ENCODE assay signal across 9 mouse cellular contexts in the genomic region with DNA sequence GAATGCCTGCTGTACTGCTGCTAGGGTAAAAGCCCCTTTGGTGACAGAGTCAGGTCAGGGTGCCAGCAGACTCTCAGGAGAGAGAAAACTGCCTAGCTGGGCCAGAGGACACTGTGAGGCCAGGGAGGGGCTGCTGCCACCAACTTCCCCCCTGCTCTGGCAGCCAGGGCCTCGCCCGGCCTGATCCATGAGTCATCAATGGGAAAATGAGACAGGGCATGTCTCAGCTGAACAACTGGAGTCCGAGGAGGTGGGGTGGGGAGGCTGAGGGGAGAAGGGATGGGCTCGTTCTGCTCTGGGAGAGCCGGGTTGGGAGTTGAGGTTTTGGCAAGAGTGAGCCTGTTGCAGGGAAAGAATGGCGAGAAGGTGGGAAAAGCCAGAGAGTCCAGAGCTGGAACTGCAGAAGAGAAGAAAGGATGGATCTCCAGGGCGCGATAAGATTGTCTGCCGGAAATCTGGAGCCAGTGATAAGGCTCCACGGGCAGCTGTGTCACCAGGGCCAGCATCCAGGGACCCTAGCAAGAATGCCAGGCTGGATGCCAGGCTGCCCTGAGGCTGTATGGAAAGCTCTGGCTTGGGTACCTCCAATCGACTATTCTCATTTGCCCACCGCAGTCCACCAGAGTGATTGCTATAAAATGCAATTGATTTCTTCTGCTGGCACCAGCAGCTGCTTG. TPM values are rescaled to one million over a fixed set of nuclear protein-coding genes. Genes with fewer than 3 reads are reported as not detected.
DNase-seq lines count a peak whose midpoint lies in the region; ATAC-seq and TF ChIP-seq lines count a peak whose summit lies in the region.
"Had no signal": no experiment of that assay in that cellular context is flagged by ENCODE, and none has a peak within 500 bp of the region (broad histone marks: within the 10 kb centered on the region; RNA-seq: fewer than 3 reads in every experiment).

No protein-coding gene starts in this region.

- WGBS in neural tube, embryonic 14.5 days = 49% methylated on average over 12 of the region's 12 CpGs
- 39% methylated on average over 12 of the region's 12 CpGs for WGBS in neural tube, embryonic 15.5 days
- 40% methylated on average over 11 of the region's 12 CpGs for WGBS in hindbrain, embryonic 16.5 days
- 42% methylated on average over 12 of the region's 12 CpGs for WGBS in stomach, embryonic 16.5 days

- intact Hi-C loops in left cerebral cortex, postnatal 25 days (cut with DNase I) = no loop called here

- peaks cover 15% of the 10 kb centered on the region for H3K4me1 ChIP-seq in neural tube, embryonic 14.5 days (ENCODE audit: control insufficient read depth, insufficient read depth, low read length)
- H3K4me1 ChIP-seq in neural tube, embryonic 15.5 days = peaks cover 37% of the 10 kb centered on the region
- H3K4me1 ChIP-seq in embryonic fibroblast, embryonic 13.5 days (ENCODE audit: control insufficient read depth, insufficient read depth, low read length) = peaks cover 8% of the 10 kb centered on the region
- H3K4me1 ChIP-seq in hindbrain, embryonic 16.5 days (ENCODE audit: control insufficient read depth, insufficient read depth, low read depth, low read length) = peaks cover 25% of the 10 kb centered on the region
- H3K4me1 ChIP-seq in stomach, embryonic 16.5 days (ENCODE audit: control insufficient read depth, insufficient read depth, low read length) = peaks cover 36% of the 10 kb centered on the region

- TF ChIP-seq POLR2A in embryonic fibroblast, embryonic 13.5 days (IDR thresholded peaks at IDR 0.05; ENCODE audit: low read depth, low read length) = peak; percentile 35

- no peak overlapping the region for H3K4me3 ChIP-seq in neural tube, embryonic 14.5 days (ENCODE audit: low read depth, low read length)
- no peak overlapping the region for H3K4me3 ChIP-seq in neural tube, embryonic 15.5 days (replicated peaks)
- H3K4me3 ChIP-seq in embryonic fibroblast, embryonic 13.5 days (ENCODE audit: insufficient read depth, low read length) = 0 out of 2 replicates have a peak overlapping the region, but pooled peaks have one; percentile 3
- no peak overlapping the region for H3K4me3 ChIP-seq in hindbrain, embryonic 16.5 days (ENCODE audit: low read length)
- H3K4me3 ChIP-seq in stomach, embryonic 16.5 days (replicated peaks; ENCODE audit: low read length) = no peak overlapping the region
- H3K4me3 ChIP-seq: neural tube, embryonic 13.5 days had no signal

- H3K36me3 ChIP-seq in neural tube, embryonic 14.5 days (ENCODE audit: control insufficient read depth, insufficient read depth, low read length) = no peaks in the 10 kb centered on the region
- peaks cover 8% of the 10 kb centered on the region; the same call in 1 of the 2 replicates for H3K36me3 ChIP-seq in neural tube, embryonic 15.5 days
- H3K36me3 ChIP-seq in hindbrain, embryonic 16.5 days (ENCODE audit: control insufficient read depth, insufficient read depth, low read length) = no peaks in the 10 kb centered on the region
- H3K36me3 ChIP-seq in stomach, embryonic 16.5 days (ENCODE audit: control insufficient read depth, insufficient read depth, low read length) = no peaks in the 10 kb centered on the region
- H3K36me3 ChIP-seq: neural tube, embryonic 13.5 days had no signal

- TF ChIP-seq CTCF in embryonic fibroblast, embryonic 13.5 days (IDR thresholded peaks at IDR 0.05; ENCODE audit: borderline replicate concordance, insufficient read depth, low read length) = no peak

- 0 out of 2 replicates have a peak, but pooled peaks have one; percentile 15 for ATAC-seq in neural tube, embryonic 14.5 days (ENCODE audit: low read depth)
- no peak; the same call in 1 of the 2 replicates for ATAC-seq in neural tube, embryonic 15.5 days (ENCODE audit: low FRiP score)
- ATAC-seq in hindbrain, embryonic 16.5 days = 0 out of 2 replicates have a peak, but pooled peaks have one; percentile 26
- peak; percentile 64; the same call in 1 of the 2 replicates for ATAC-seq in stomach, embryonic 16.5 days (ENCODE audit: insufficient read depth, low FRiP score)

- H3K9ac ChIP-seq in neural tube, embryonic 14.5 days (replicated peaks; ENCODE audit: low read depth, low read length) = no peak overlapping the region
- no peak overlapping the region for H3K9ac ChIP-seq in neural tube, embryonic 15.5 days (replicated peaks)
- H3K9ac ChIP-seq in hindbrain, embryonic 16.5 days (ENCODE audit: low read depth, low read length) = no peak overlapping the region
- H3K9ac ChIP-seq in stomach, embryonic 16.5 days (ENCODE audit: low read length) = peak overlapping the region; percentile 51; the same call in 1 of the 2 replicates
- H3K9ac ChIP-seq: neural tube, embryonic 13.5 days had no signal

- H3K4me2 ChIP-seq in neural tube, embryonic 14.5 days (ENCODE audit: low read depth, low read length) = no peak overlapping the region
- no peak overlapping the region for H3K4me2 ChIP-seq in neural tube, embryonic 15.5 days
- no peak overlapping the region for H3K4me2 ChIP-seq in hindbrain, embryonic 16.5 days (ENCODE audit: low read length)
- peak overlapping the region; percentile 30; the same call in 1 of the 2 replicates for H3K4me2 ChIP-seq in stomach, embryonic 16.5 days (ENCODE audit: low read depth, low read length)
- H3K4me2 ChIP-seq: neural tube, embryonic 13.5 days had no signal

- H3K9me3 ChIP-seq in neural tube, embryonic 14.5 days (ENCODE audit: control insufficient read depth, low read length) = no peaks in the 10 kb centered on the region
- no peaks in the 10 kb centered on the region for H3K9me3 ChIP-seq in neural tube, embryonic 15.5 days (replicated peaks)
- H3K9me3 ChIP-seq in hindbrain, embryonic 16.5 days (ENCODE audit: control insufficient read depth, low read length) = no peaks in the 10 kb centered on the region
- H3K9me3 ChIP-seq in stomach, embryonic 16.5 days (replicated peaks; ENCODE audit: control insufficient read depth, low read length) = no peaks in the 10 kb centered on the region
- H3K9me3 ChIP-seq: neural tube, embryonic 13.5 days had no signal

- no peak overlapping the region; the same call in 1 of the 2 replicates for H3K27ac ChIP-seq in neural tube, embryonic 14.5 days (ENCODE audit: low read depth, low read length)
- H3K27ac ChIP-seq in neural tube, embryonic 15.5 days (replicated peaks) = no peak overlapping the region
- peak overlapping the region; percentile 54 for H3K27ac ChIP-seq in embryonic fibroblast, embryonic 13.5 days (ENCODE audit: insufficient read depth, low read length)
- no peak overlapping the region for H3K27ac ChIP-seq in hindbrain, embryonic 16.5 days (ENCODE audit: low read depth, low read length)
- H3K27ac ChIP-seq in stomach, embryonic 16.5 days (ENCODE audit: low read length) = peak overlapping the region; percentile 81
- H3K27ac ChIP-seq: neural tube, embryonic 13.5 days had no signal

- no peak for DNase-seq in cerebellum, postnatal 25 days
- no peak for DNase-seq in yolk sac, embryonic 10.5 days (ENCODE audit: low spot score)
- DNase-seq in left cerebral cortex, postnatal 25 days (ENCODE audit: low spot score in 2 of 2) = no peak

- no peaks in the 10 kb centered on the region for H3K27me3 ChIP-seq in neural tube, embryonic 14.5 days (ENCODE audit: control insufficient read depth, insufficient read depth, low read length)
- 0 out of 2 replicates have a peak, but pooled peaks cover 4% of the 10 kb centered on the region for H3K27me3 ChIP-seq in neural tube, embryonic 15.5 days (replicated peaks)
- no peaks in the 10 kb centered on the region for H3K27me3 ChIP-seq in hindbrain, embryonic 16.5 days (replicated peaks; ENCODE audit: control insufficient read depth, insufficient read depth, low read length)
- no peaks in the 10 kb centered on the region for H3K27me3 ChIP-seq in stomach, embryonic 16.5 days (ENCODE audit: control insufficient read depth, insufficient read depth, low read length)
- H3K27me3 ChIP-seq: neural tube, embryonic 13.5 days had no signal

RNA-seq across cellular contexts. Expression of gene Phlda3, which starts 5.1 kb away (rescaled TPM):
- 38.4 and 40.2 TPM in 2 replicates for polyA plus RNA-seq in neural tube, embryonic 14.5 days (2014; fragmentation: Nextera tagmentation; extraction: Ambion mirVana)
- polyA plus RNA-seq in neural tube, embryonic 15.5 days (2015; fragmentation: Nextera tagmentation; extraction: Ambion mirVana) = 54.1 and 62.9 TPM in 2 replicates
- 147 and 179 TPM in 2 replicates for polyA plus RNA-seq in embryonic fibroblast, embryonic 13.5 days (2011; ENCODE audit: insufficient read length, low read depth, missing spikeins)
- 43.1 and 49.5 TPM in 2 replicates for polyA plus RNA-seq in hindbrain, embryonic 16.5 days (2015; fragmentation: Nextera tagmentation; extraction: Ambion mirVana)
- 77.4 and 80.5 TPM in 2 replicates for polyA plus RNA-seq in stomach, embryonic 16.5 days (2015; fragmentation: Nextera tagmentation; extraction: Ambion mirVana)
- total RNA-seq in left cerebral cortex, postnatal 25 days (2021) = 10 to 100 TPM; 20.0 to 20.3 TPM

RNA-seq across cellular contexts. Expression of gene Tnni1, which starts 8.2 kb away (rescaled TPM):
- polyA plus RNA-seq in neural tube, embryonic 14.5 days (2014; fragmentation: Nextera tagmentation; extraction: Ambion mirVana) = 3.2 and 3.4 TPM in 2 replicates
- 19.9 and 31.1 TPM in 2 replicates for polyA plus RNA-seq in neural tube, embryonic 15.5 days (2015; fragmentation: Nextera tagmentation; extraction: Ambion mirVana)
- polyA plus RNA-seq in embryonic fibroblast, embryonic 13.5 days (2011; ENCODE audit: insufficient read length, low read depth, missing spikeins) = 1.1 and 1.5 TPM in 2 replicates
- 1.1 and 19.6 TPM in 2 replicates for polyA plus RNA-seq in hindbrain, embryonic 16.5 days (2015; fragmentation: Nextera tagmentation; extraction: Ambion mirVana)
- 6.2 and 84.9 TPM in 2 replicates for polyA plus RNA-seq in stomach, embryonic 16.5 days (2015; fragmentation: Nextera tagmentation; extraction: Ambion mirVana)
- 1 to 10 TPM; 2.5 to 3.4 TPM for total RNA-seq in left cerebral cortex, postnatal 25 days (2021)

RNA-seq across cellular contexts. Expression of gene Lad1, which starts 47.4 kb away (rescaled TPM):
- 0.35 and 0.66 TPM in 2 replicates for polyA plus RNA-seq in neural tube, embryonic 14.5 days (2014; fragmentation: Nextera tagmentation; extraction: Ambion mirVana)
- 0.65 and 15.3 TPM in 2 replicates for polyA plus RNA-seq in neural tube, embryonic 15.5 days (2015; fragmentation: Nextera tagmentation; extraction: Ambion mirVana)
- not detected in 2 replicates for polyA plus RNA-seq in embryonic fibroblast, embryonic 13.5 days (2011; ENCODE audit: insufficient read length, low read depth, missing spikeins)
- 0.47 and 0.93 TPM in 2 replicates for polyA plus RNA-seq in hindbrain, embryonic 16.5 days (2015; fragmentation: Nextera tagmentation; extraction: Ambion mirVana)
- polyA plus RNA-seq in stomach, embryonic 16.5 days (2015; fragmentation: Nextera tagmentation; extraction: Ambion mirVana) = 109 and 142 TPM in 2 replicates
- 1 to 10 TPM; 1.1 TPM for total RNA-seq in left cerebral cortex, postnatal 25 days (2021)

RNA-seq across cellular contexts. Expression of gene Csrp1, which starts 51.2 kb away (rescaled TPM):
- 11.7 and 17.9 TPM in 2 replicates for polyA plus RNA-seq in neural tube, embryonic 14.5 days (2014; fragmentation: Nextera tagmentation; extraction: Ambion mirVana)
- polyA plus RNA-seq in neural tube, embryonic 15.5 days (2015; fragmentation: Nextera tagmentation; extraction: Ambion mirVana) = 18.8 and 48.9 TPM in 2 replicates
- polyA plus RNA-seq in embryonic fibroblast, embryonic 13.5 days (2011; ENCODE audit: insufficient read length, low read depth, missing spikeins) = 453 and 629 TPM in 2 replicates
- 20.6 and 23.7 TPM in 2 replicates for polyA plus RNA-seq in hindbrain, embryonic 16.5 days (2015; fragmentation: Nextera tagmentation; extraction: Ambion mirVana)
- 229 and 245 TPM in 2 replicates for polyA plus RNA-seq in stomach, embryonic 16.5 days (2015; fragmentation: Nextera tagmentation; extraction: Ambion mirVana)
- total RNA-seq in left cerebral cortex, postnatal 25 days (2021) = 100 to 1,000 TPM; 179 to 206 TPM

Comparison
In these comparisons a context has a peak if more than half of its experiments do, and no peak if none do; other contexts are left out.
1. H3K27ac ChIP-seq: peak in embryonic fibroblast, embryonic 13.5 days (single experiment) and stomach, embryonic 16.5 days (single experiment); none in neural tube, embryonic 14.5 days (single experiment), neural tube, embryonic 15.5 days (single experiment) and hindbrain, embryonic 16.5 days (single experiment).